Mouse (Mus musculus) NIH3T3 (cell line): ENCODE results near the gene Duox2.

Experiments
- DNase-seq: peaks from one replicate; pipeline ENCODE4 v3.0.0-alpha.2; 2012; ENCODE audit warnings: low read depth

Duox2 gene

GRCm38 (mm10) chr2:122236321-122236720 is 61.9 kb downstream of the Duox2 start:
- peak; percentile 34 for DNase-seq

GRCm38 (mm10) chr2:122235425-122235824 is 62.8 kb downstream of the Duox2 start:
- DNase-seq = peak; percentile 24

GRCm38 (mm10) chr2:122234611-122235288 is 63.5 kb downstream of the Duox2 start, which contains the start of gene Sord:
Gene Sord (plus strand): TSS chr2:122234749.
- peak; percentile 87 for DNase-seq

GRCm38 (mm10) chr2:122233759-122234557 is 64.3 kb downstream of the Duox2 start:
- peak; percentile 77 for DNase-seq

GRCm38 (mm10) chr2:122233341-122233740 is 64.9 kb downstream of the Duox2 start:
- peak; percentile 41 for DNase-seq

GRCm38 (mm10) chr2:122231616-122232015 is 66.6 kb downstream of the Duox2 start:
- no peak for DNase-seq

GRCm38 (mm10) chr2:122230395-122230794 is 67.9 kb downstream of the Duox2 start:
- DNase-seq = peak; percentile 19
